Mouse (Mus musculus): ENCODE results near the gene Pus1. TPM values are rescaled to one million over a fixed set of nuclear protein-coding genes. Genes with fewer than 3 reads are reported as not detected.
"Not testable (repeated sequence)": the region's sequence is repeated elsewhere in the genome, so short reads cannot be mapped to it uniquely, and the experiment has no call there.

Gene Pus1
- total RNA-seq, 2 experiments from 2014 or later = 6.7 to 12.4 TPM

DNA sequence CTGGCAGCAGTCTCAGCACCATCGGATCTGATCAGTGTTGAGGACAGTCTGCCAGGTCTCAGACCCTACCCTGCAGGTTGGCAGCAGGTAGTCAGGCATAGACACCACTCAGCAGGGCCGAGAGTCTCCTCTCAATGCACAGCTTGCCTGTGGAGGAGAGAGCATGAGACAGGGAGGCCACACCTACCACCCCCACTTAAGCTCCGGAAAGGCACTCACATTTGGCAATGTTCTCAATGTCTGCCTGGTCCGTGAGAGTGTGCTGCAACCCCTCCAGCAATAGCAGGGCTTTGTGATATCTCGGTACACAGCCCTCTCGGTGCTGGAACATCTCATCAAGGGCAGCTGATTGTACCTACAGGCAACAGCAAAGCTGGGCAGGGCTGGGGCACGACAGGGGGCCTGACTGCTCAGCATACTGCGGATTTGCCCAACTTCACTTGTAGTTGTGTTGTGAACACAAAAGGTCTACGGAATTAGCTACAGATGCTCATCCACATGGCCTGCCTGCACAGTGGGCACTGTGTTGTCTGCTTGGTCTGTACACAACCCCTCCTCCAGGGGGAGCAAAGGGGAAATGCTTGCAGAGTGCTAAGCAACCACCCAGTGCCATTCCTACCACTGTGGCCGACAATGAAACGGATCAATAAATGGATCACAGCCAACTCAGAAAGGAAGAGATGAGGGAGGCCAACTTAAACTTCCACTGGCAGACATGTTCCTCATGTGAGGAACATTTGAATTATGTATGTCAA, 5.8 kb upstream of the Pus1 start:
- ATAC-seq (replicated peaks; ENCODE audit: low FRiP score, poor library complexity, severe bottlenecking) = no peak

DNA sequence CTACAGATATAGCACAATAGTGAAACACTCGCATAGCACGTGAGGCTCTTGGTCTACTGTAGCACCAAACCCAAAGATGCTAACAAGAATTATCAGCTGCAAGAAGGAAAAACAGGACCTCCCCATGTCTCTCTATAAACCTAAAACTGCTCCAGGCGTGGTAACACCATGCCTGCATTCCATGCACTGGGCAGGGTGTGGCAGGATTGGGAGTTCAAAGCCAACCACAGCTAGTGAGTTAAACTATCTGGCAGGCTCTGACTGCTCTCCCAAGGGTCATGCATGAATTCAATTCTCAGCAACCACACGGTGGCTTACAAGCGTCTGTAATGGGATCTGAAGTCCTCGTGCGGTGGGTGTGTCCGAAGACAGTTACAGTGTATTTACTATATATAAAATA, 2.7 kb upstream of the Pus1 start:
- ATAC-seq (replicated peaks; ENCODE audit: low FRiP score, poor library complexity, severe bottlenecking) = no peak

GRCm38 (mm10) chr5:110781529-110782238, 1.2 kb upstream of the Pus1 start:
- ATAC-seq (replicated peaks; ENCODE audit: low FRiP score, poor library complexity, severe bottlenecking) = no peak

- no peak; the same call in 1 of the 2 replicates for ATAC-seq (replicated peaks; ENCODE audit: low FRiP score, poor library complexity, severe bottlenecking)
Measured at GRCm38 (mm10) chr5:110780761-110781528, 486 bp upstream of the Pus1 start.

DNA sequence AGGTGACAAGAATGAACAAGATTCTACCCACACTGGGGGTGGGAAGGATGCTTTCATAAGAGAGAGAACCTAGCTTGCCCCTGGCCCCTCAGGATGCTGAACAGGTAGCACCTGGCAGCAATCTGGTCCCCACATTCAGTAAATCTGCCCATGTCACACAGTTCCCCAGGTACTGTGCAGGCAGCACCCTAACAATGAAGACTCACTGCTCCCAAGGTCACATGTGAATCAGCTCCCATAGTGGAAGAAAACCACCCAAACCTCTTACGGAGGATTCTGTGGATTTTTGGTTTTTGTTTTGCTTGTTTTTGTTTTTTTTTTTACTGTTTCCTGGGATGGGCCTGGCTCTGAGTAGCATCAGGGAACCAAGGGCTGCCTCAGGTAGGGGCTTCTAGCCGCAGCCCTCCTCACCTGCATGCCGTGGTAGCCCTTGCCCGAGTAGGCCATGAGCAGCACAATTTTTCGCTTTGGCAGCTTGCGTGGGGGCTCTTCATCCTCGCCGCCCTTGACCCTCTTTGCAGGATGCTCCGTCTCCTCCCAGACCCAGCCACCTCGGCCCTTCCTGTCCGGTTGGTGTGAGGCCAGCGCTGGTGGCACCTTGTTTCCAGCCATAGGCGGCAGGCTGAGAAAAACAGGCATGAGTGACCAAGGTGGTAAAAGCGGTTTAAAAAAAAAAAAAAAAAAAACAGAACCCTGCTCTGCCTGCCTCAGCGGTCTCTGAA, 1.0 kb downstream of the Pus1 start:
- ATAC-seq (replicated peaks; ENCODE audit: low FRiP score, poor library complexity, severe bottlenecking) = 0 out of 2 replicates have a peak, but pooled peaks have one; percentile 5

DNA sequence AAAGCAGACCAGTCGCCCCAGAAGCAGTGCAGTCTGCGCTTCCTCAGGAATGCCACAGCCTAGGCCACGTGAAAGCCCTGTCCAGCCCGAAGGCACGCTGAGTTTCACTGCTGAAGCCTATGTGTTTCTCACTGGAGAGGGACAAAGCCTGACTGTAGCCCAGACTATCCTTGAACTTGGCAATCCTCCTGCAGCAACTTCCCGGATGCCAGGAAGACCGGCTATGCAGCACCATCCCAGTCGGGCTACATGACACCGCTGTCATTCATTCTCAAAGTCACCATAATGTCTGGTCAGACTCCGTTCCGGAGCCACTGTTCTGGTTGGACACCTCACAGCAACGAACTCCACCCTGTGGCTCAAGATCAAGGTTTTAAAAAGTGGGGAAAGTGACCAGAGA, 2.2 kb downstream of the Pus1 start:
- no peak for ATAC-seq (replicated peaks; ENCODE audit: low FRiP score, poor library complexity, severe bottlenecking)

GRCm38 (mm10) chr5:110776141-110776540, 4.3 kb downstream of the Pus1 start:
- ATAC-seq (replicated peaks; ENCODE audit: low FRiP score, poor library complexity, severe bottlenecking) = no peak

DNA sequence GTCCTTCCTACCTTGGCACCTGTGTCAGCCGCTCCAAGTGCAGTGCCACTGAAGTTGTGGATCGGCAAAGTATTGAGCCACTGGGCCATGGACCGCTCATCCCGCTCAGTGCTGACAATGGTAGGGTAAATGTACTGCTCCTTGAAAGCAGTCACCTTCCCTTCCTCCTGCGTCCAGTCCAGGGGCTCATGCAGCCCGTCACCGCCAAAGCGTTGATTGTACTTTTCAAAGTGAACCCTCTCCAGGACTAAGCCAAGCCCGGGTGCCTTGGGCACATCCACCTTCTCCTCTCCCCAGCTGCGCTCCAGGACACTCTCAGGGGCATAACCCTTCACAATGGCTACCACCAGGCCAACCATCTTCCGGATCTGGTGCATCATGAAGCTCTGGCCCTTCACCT, 5.9 kb downstream of the Pus1 start:
- no peak for ATAC-seq (replicated peaks; ENCODE audit: low FRiP score, poor library complexity, severe bottlenecking)

GRCm38 (mm10) chr5:110772945-110773344, 7.5 kb downstream of the Pus1 start:
- ATAC-seq (replicated peaks; ENCODE audit: low FRiP score, poor library complexity, severe bottlenecking) = not testable (repeated sequence)

GRCm38 (mm10) chr5:110770448-110771158, 9.9 kb downstream of the Pus1 start, which contains the start of gene Ep400:
Gene Ep400, minus strand, starts transcription at chr5:110770717.
- peak; percentile 90 for ATAC-seq (replicated peaks; ENCODE audit: low FRiP score, poor library complexity, severe bottlenecking)

DNA sequence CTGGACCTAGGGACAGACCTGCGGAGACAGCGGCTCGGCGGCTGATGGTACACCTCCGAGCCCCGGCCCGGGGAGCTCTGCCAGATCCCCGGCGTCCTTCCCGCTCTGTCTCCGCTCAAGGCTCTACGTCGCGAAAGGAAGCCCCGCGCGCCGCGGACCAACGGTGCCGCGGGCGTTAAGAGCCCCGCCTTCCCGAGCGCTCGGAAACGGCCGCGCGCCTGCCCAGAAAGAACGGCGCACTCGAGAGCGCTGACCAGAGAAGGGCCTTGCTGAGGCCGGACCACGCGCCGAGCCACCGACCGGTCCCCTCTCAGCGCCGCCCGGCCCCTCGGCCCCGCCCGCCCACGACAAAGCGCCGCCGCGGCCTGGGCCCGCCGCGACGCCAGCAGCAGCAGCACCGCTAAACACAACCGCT, 10.4 kb downstream of the Pus1 start:
- peak; percentile 40 for ATAC-seq (replicated peaks; ENCODE audit: low FRiP score, poor library complexity, severe bottlenecking)

GRCm38 (mm10) chr5:110769272-110769671, 11.2 kb downstream of the Pus1 start:
- ATAC-seq (replicated peaks; ENCODE audit: low FRiP score, poor library complexity, severe bottlenecking) = peak; percentile 35; the same call in 1 of the 2 replicates

GRCm38 (mm10) chr5:110763890-110764289, 16.6 kb downstream of the Pus1 start:
- ATAC-seq (replicated peaks; ENCODE audit: low FRiP score, poor library complexity, severe bottlenecking) = no peak

DNA sequence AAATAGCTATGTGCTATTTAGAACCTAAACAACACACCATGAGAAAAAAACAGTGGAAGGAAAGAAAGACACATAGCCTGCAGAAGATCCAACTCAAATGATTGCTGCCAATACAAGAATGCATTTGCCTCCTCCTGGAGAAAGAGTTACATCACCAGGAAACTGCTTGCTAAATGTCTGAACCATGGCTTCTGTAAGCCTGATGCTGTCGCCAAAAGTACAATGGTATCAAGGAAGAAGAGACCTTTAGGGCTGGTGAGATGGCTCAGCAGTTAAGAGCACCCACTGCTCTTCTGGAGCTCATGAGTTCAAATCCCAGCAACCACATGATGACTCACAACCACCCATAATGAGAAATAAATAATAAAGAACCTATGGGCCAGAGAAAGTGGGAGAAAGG, 35.4 kb downstream of the Pus1 start:
- no peak for ATAC-seq (replicated peaks; ENCODE audit: low FRiP score, poor library complexity, severe bottlenecking)

- ATAC-seq (replicated peaks; ENCODE audit: low FRiP score, poor library complexity, severe bottlenecking) = no peak
Measured at GRCm38 (mm10) chr5:110739496-110740275, 40.8 kb downstream of the Pus1 start.

GRCm38 (mm10) chr5:110735606-110736005, 44.9 kb downstream of the Pus1 start:
- ATAC-seq (replicated peaks; ENCODE audit: low FRiP score, poor library complexity, severe bottlenecking) = no peak

DNA sequence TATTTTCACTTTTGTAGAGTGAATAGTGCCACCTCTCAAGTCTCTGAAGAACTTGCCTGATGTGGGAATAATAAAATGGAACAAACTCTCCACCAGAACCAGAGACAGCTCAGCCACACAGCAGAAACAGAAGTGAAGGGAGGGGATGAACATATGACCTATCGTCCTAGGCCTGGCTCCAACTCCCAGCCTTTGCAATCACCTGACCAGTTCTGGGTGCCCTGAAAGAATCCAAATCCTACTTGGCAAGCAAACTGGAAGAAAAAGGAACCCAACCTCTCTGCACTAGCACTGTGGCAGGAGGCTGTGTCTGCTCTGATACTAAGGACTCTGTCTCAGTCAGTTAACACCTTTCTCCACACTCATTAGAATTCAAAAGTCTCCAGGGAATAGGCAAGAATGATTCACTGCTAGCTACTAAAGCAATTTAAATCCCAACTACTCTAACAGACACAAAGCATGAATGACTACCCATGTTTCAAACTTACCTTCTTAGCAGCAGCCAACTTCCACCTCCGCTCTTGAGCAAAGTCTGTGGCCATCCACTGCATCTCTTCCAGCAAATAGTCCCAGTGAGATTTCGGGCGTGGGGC, 47.1 kb downstream of the Pus1 start:
- ATAC-seq (replicated peaks; ENCODE audit: low FRiP score, poor library complexity, severe bottlenecking) = no peak

- no peak for ATAC-seq (replicated peaks; ENCODE audit: low FRiP score, poor library complexity, severe bottlenecking)
Measured at GRCm38 (mm10) chr5:110731227-110731626, 49.2 kb downstream of the Pus1 start.
